Mouse (Mus musculus) cortical plate, adult 2 months (tissue): ENCODE results near the gene 1810024B03Rik.

Source experiments
- CTCF ChIP-seq: fragments of 200-500 bp; IDR thresholded peaks from 2 replicates; pipeline ENCODE4 v1.5.1; 2011; ENCODE audit warnings: mild to moderate bottlenecking, control low read depth, low read length; ENCODE audit not compliant: insufficient read depth; ENCODE audit errors: extremely low read depth
- POLR2A ChIP-seq: fragments of 200-500 bp; IDR thresholded peaks from 2 replicates; pipeline ENCODE4 v1.6.1; 2011; ENCODE audit warnings: mild to moderate bottlenecking, low read length, control low read depth; ENCODE audit not compliant: insufficient read depth; ENCODE audit errors: extremely low read depth

DNA sequence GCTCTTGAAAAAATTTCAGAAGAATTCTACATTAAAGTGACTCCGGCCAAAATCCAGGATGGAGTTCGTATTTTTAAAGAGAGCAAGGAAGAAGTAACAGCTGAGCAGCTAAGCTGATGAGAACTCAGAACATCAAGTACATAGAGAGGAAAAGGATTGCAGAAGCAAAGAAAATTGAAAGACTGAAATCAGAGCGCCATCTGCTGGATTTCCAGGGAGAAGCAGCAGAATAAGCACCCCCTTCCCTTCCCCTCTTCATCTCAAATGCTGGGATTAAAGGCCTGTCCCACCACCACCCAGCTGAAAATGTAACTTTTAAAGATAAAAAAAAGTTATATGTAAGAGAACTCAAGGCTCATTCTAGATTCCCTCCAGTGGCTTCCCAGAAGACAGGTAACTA lies 3.1 kb downstream of the 1810024B03Rik start:
- TF ChIP-seq CTCF, result peak; percentile 69
- no peak for TF ChIP-seq POLR2A
